Mouse (Mus musculus): ENCODE results near the gene Psma1.

GRCm38 (mm10) chr7:114232982-114233381, 42.9 kb downstream of the Psma1 start:
- TF ChIP-seq CTCF (IDR thresholded peaks at IDR 0.05; ENCODE audit: borderline replicate concordance, extremely low read depth, insufficient read depth, insufficient read length): peak; percentile 16; the same call in 1 of the 2 replicates
- TF ChIP-seq POLR2A (IDR thresholded peaks at IDR 0.05; ENCODE audit: borderline replicate concordance, extremely low read depth, insufficient read depth, insufficient read length, poor library complexity, severe bottlenecking): no peak
